Mouse (Mus musculus): Measurements from ENCODE around the gene Plk5.

GRCm38 (mm10) chr10:80384115-80384639, 27.9 kb downstream of the Plk5 start:
- TF ChIP-seq CTCF (IDR thresholded peaks at IDR 0.05; ENCODE audit: low read depth) (no peak), EP300 (IDR thresholded peaks at IDR 0.05; ENCODE audit: low read depth) (no peak)

All from liver, embryonic 14.5 days (tissue).